Mouse (Mus musculus) brain, adult 2 months (tissue): Measurements from ENCODE around the gene H2afj.

Source experiments
- DNase-seq: peaks from one replicate; pipeline ENCODE4 v3.0.0; 2011; ENCODE audit warnings: low read depth, low spot score

Gene H2afj

GRCm38 (mm10) chr6:136805409-136805775 is 2.7 kb upstream of the H2afj start:
- DNase-seq, result no peak

DNA sequence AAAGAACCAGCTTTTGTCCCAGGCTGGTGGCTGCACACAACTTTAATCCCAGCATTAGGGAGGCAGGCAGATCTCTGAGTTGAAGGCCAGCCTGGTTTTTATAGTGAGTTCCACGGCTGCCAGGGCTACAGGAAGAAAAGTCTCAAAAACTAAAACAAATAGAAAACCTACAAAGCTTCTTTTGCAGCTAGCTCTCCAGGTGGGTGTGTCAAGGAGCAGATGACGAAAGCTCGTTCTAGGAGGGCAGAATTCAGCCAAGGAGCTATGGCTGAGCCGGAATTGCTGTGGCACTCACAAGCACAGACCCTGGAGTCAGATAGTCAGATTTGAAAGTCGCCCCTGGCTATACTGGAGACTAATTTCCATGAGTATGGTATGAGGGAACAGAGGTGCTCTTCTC is 1.2 kb upstream of the H2afj start:
- no peak for DNase-seq

- DNase-seq, result no peak
Observed at GRCm38 (mm10) chr6:136807395-136808013, 540 bp upstream of the H2afj start.

GRCm38 (mm10) chr6:136808631-136809046 is 595 bp downstream of the H2afj start:
- peak; percentile 62 for DNase-seq

- peak; percentile 70 for DNase-seq
Observed at GRCm38 (mm10) chr6:136809077-136809476, 1.0 kb downstream of the H2afj start.

- DNase-seq, result no peak
Observed at GRCm38 (mm10) chr6:136809673-136810072, 1.6 kb downstream of the H2afj start.

- DNase-seq, result no peak
Observed at GRCm38 (mm10) chr6:136811196-136811595, 3.2 kb downstream of the H2afj start.

- DNase-seq, result peak; percentile 79
Observed at GRCm38 (mm10) chr6:136813117-136813516, 5.1 kb downstream of the H2afj start.

DNA sequence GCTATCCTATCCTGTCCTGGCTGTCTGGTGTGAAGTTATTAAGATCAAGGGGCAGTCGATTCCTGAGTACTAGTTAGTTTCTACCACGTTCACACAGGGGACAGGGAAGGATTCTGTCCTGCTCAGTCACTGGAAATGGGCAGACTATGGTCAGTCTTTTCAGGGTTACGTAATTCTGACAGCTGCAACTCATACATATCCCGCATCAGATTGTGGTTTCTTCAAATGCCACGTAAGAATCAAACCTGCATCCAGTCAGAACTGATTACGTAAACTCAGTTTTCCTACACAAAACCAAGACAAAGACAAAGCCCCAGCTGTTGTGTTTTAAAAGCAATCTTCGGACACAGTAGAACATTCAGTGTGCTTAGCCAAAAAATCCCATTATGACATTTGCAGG is 7.3 kb downstream of the H2afj start:
- DNase-seq, result no peak

DNA sequence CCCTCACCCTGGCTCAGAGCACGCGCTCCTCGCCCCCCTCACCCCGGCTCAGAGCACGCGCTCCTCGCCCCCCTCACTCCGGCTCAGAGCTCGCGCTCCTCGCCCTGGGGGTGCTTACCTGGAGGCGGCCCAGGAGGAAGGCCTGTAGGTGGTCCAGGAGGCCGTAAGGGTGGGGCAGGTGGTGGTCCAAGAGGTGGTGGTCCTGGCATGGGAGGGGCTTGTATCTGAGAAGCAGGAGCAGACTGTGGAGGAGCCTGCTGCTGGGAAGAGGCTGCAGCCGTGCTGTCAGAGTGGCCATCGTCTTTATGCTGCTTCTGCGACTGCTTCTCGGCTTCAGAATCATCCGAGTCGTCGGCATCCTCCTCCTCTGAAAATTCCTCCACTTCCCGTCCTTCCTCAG is 8.8 kb downstream of the H2afj start:
- no peak for DNase-seq

GRCm38 (mm10) chr6:136817549-136817948 is 9.5 kb downstream of the H2afj start:
- DNase-seq, result peak; percentile 96

- DNase-seq, result no peak
Observed at GRCm38 (mm10) chr6:136820381-136820780, 12.3 kb downstream of the H2afj start.

DNA sequence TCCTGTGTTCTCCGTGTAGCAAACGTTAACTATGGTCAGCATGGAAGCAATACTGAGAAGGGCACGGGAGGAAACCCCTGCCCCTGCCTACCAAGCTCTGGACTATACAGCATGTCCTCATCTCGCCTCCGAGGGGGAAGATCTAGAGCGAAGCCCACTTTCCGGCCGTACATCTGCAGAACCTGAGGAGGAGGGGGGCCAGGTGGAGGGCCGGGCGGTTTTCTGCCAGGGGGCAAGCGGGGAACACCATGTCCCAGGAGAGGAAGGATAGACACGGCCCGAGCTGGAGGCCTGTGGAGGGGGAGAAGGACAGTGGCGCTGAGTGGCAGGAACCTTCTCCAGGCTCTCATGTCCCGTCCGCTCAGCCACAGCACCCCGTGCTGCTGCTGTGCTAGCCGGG is 13.0 kb downstream of the H2afj start:
- DNase-seq, result no peak

DNA sequence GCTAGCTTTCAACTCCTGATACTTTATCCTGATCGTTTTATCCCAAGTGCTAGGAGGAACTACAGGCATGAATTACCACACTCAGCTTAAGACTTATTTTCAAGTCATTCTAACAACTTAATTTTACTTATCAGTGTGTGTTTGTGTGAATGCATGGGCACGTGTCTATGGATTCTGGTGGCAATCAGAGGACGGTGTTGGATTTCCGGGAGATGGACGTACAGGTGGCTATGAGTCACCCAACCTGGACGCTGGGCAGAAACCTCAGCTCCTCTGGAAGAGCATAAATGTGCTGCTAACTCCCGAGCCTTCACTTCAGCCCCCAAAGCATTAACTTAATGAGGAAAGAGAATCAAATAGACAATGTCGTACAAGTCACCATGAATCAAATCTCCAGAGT is 16.9 kb downstream of the H2afj start:
- no peak for DNase-seq

- no peak for DNase-seq
Observed at GRCm38 (mm10) chr6:136827116-136827515, 19.1 kb downstream of the H2afj start.

DNA sequence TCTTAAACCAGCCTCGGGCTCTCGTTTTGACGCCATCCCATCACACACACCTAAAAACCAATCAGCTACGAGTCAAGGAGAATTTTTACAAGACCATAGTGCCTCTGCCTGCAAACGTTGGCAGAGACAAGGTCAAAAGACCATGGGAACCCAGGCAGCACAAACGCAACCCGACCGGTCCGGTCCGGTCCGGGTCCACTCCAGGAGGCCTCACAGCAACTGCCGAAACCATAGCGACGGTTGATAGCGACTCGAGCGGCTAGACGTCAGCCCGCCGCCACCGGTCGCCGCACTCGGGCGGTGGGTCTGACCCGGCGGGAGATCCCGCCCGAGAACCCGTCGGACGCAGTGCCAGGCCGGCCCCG is 19.5 kb downstream of the H2afj start, which contains the start of gene BC049715:
BC049715 (plus strand) TSS at position 111 of the 365 bp plus-strand sequence.
- DNase-seq, result peak; percentile 12

GRCm38 (mm10) chr6:136827881-136828561 is 20.0 kb downstream of the H2afj start, which contains the start of gene Wbp11:
Wbp11 (minus strand) TSS chr6:136828233.
- peak; percentile 99 for DNase-seq

- no peak for DNase-seq
Observed at GRCm38 (mm10) chr6:136828681-136829080, 20.6 kb downstream of the H2afj start.

DNA sequence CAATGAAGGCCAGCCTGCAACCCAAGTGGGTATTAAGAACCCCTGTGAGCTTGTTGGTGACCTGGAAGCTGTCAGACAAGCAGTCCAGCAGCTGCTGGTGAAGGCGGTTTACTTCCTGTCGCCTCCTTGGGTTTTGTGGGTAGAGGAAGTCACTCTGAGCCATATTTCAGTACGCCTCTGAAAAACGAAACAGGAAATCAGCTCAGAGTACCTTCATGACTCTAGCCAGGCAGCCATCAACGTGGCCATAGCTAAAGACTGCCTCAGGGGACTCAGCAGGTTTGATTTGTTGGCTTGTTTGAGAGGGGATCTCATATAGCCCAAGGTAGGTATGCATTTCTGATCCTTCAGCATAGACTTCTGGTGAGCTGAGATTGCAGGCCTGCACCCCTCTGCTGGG is 23.7 kb downstream of the H2afj start:
- DNase-seq, result no peak

GRCm38 (mm10) chr6:136835352-136835751 is 27.3 kb downstream of the H2afj start, which contains the start of gene Smco3:
Smco3 (minus strand) TSS chr6:136835452.
- DNase-seq, result no peak

DNA sequence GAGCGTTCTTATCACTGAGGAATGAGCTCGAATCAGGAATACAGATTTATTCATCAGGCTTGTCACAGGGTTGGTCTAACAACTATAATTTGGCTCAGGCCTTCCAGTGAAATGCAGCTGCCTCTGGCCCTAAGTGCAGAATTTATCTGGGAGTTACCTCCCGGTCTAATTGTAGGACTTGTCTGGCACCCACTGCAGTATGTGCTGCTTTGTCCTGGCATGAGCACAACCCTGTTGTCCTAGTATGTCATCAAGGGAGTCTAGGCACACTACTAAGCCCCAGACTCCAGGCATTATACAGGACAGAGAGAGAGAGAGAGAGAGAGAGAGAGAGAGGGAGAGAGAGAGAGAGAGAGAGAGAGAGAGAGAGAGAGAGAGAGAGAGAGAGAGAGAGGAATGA is 29.3 kb downstream of the H2afj start:
- DNase-seq, result no peak

- DNase-seq, result peak; percentile 90
Observed at GRCm38 (mm10) chr6:136844903-136845302, 36.9 kb downstream of the H2afj start.
